Mouse (Mus musculus) ES-E14 (cell line): ENCODE results near the gene Tma7. TPM values are rescaled to one million over a fixed set of nuclear protein-coding genes. Genes with fewer than 3 reads are reported as not detected.

Experiments
- DNase-seq: peaks from one replicate; pipeline ENCODE4 v3.0.0-alpha.2; 2013; ENCODE audit warnings: low read depth, low spot score
- H3K27ac ChIP-seq: 2 replicates; pipeline ENCODE4 v1.5.1; 2012; ENCODE audit warnings: low read depth, mild to moderate bottlenecking, low read length, moderate library complexity, mixed read lengths; ENCODE audit not compliant: poor library complexity, insufficient read depth, severe bottlenecking
- H3K36me3 ChIP-seq: 2 replicates; pipeline ENCODE4 v1.6.1; 2012; ENCODE audit warnings: mild to moderate bottlenecking, low read length, moderate library complexity, mixed read lengths; ENCODE audit not compliant: control insufficient read depth, poor library complexity, insufficient read depth, severe bottlenecking
- H3K4me1 ChIP-seq, 2 experiments: fragments of 150-350 bp in 1 of 2; sonication (generic) in 1 of 2; 2 replicates each; pipeline ENCODE4 v1.6.1; 2012; ENCODE audit warnings: low read length in 2 of 2, mild to moderate bottlenecking in 1 of 2, mixed read lengths in 1 of 2; ENCODE audit not compliant: control insufficient read depth in 2 of 2, insufficient read depth in 2 of 2, poor library complexity in 1 of 2
- H3K4me3 ChIP-seq, 2 experiments: fragments of 150-350 bp in 1 of 2; sonication (generic) in 1 of 2; 2 replicates each; pipeline ENCODE4 v1.5.1; 2012; ENCODE audit warnings: low read length in 2 of 2, low read depth in 1 of 2, mild to moderate bottlenecking in 1 of 2, mixed read lengths in 1 of 2; ENCODE audit not compliant: insufficient read depth in 1 of 2, poor library complexity in 1 of 2, severe bottlenecking in 1 of 2
- H3K9ac ChIP-seq: 2 replicates; pipeline ENCODE4 v1.6.1; 2012; ENCODE audit warnings: low read depth, mild to moderate bottlenecking, low read length, mixed read lengths; ENCODE audit not compliant: poor library complexity, insufficient read depth, severe bottlenecking
- H3K9me3 ChIP-seq: fragments of 150-350 bp; sonication (generic); 2 replicates; pipeline ENCODE4 v1.6.1; 2012; ENCODE audit warnings: low read depth, mild to moderate bottlenecking, low read length; ENCODE audit not compliant: control insufficient read depth, insufficient read depth
- CHD2 ChIP-seq: IDR thresholded peaks from 2 replicates; pipeline ENCODE4 v1.6.1; 2014; ENCODE audit warnings: mild to moderate bottlenecking, low read depth, low read length, inconsistent platforms
- HCFC1 ChIP-seq: IDR thresholded peaks from 2 replicates; pipeline ENCODE4 v1.6.1; 2012; ENCODE audit warnings: low read length, inconsistent platforms, borderline replicate concordance; ENCODE audit not compliant: insufficient read depth
- MAFK ChIP-seq: IDR thresholded peaks from 2 replicates; pipeline ENCODE4 v1.6.1; 2014; ENCODE audit warnings: mild to moderate bottlenecking, low read depth, low read length, inconsistent platforms; ENCODE audit not compliant: insufficient read depth
- ZC3H11A ChIP-seq: IDR thresholded peaks from 2 replicates; pipeline ENCODE4 v1.6.1; 2012; ENCODE audit warnings: low read depth, mild to moderate bottlenecking, inconsistent platforms, low read length, borderline replicate concordance
- ZNF384 ChIP-seq: IDR thresholded peaks from 2 replicates; pipeline ENCODE4 v1.6.1; 2012; ENCODE audit warnings: low read depth, low read length, inconsistent platforms
- in situ Hi-C, 2 experiments: fragments of 600-800 bp; cut with MboI; formaldehyde crosslinking; loops; one replicate each; pipeline ENCODE4 v1.15.1; 2025; ENCODE audit warnings: low sequenced_read_pairs in 2 of 2, inconsistent platforms in 1 of 2; ENCODE audit not compliant: unreplicated experiment in 2 of 2
- total RNA-seq: library from RNA; depleted of rRNA; stranded (reverse); fragments of 300-350 nt; gene quantifications from 2 replicates; pipeline ENCODE4 v1.2.3, GENCODE M21; 2012

Gene Tma7
- total RNA-seq, 1 experiment, result 347 TPM

- Histone ChIP-seq H3K4me3 (peak within 1 kb of the TSS; percentile 87 to 90), H3K9me3 (no peaks in the 10 kb centered on the region), H3K9ac (peak within 1 kb of the TSS; percentile 91), H3K36me3 (peaks cover 15% of the 10 kb centered on the region), H3K4me1 (peaks cover 0 to 3% of the 10 kb centered on the region in 2 experiments; a peak in 1 of 4 replicates), H3K27ac (0 out of 2 replicates have a peak within 1 kb of the TSS, but pooled peaks have one; percentile 12)
- in situ Hi-C loops, result no loop called here
- peak; percentile 74 for DNase-seq
- TF ChIP-seq CHD2 (no peak), HCFC1 (peak; percentile 74), ZNF384 (0 out of 2 replicates have a peak, but pooled peaks have one; percentile 7), ZC3H11A (no peak), MAFK (no peak)
These were observed 8.5 kb downstream of the Tma7 start, which contains the start of gene Atrip for GRCm38 (mm10) chr9:109073661-109074573. TSS of gene Atrip (minus strand) at chr9:109074124.

- Histone ChIP-seq H3K36me3 (peaks cover 40% of the 10 kb centered on the region), H3K27ac (no peak overlapping the region), H3K9me3 (no peaks in the 10 kb centered on the region), H3K9ac (no peak overlapping the region), H3K4me3 (no peak overlapping the region), H3K4me1 (peaks cover 0 to 3% of the 10 kb centered on the region in 2 experiments; a peak in 1 of 4 replicates)
- in situ Hi-C loops, result no loop called here
- no peak for DNase-seq
- TF ChIP-seq HCFC1, result no peak
- TF ChIP-seq MAFK, result no peak
- no peak for TF ChIP-seq ZNF384
- no peak for TF ChIP-seq CHD2
- TF ChIP-seq ZC3H11A, result no peak
These were observed 14.2 kb downstream of the Tma7 start for GRCm38 (mm10) chr9:109068095-109068735.

- Histone ChIP-seq H3K27ac (no peak overlapping the region), H3K9me3 (no peaks in the 10 kb centered on the region), H3K4me3 (no peak overlapping the region), H3K4me1 (peaks cover 0 to 14% of the 10 kb centered on the region in 2 experiments; a peak in 1 of 4 replicates), H3K36me3 (peaks cover 43% of the 10 kb centered on the region), H3K9ac (no peak overlapping the region)
- in situ Hi-C loops, result no loop called here
- DNase-seq, result no peak
- TF ChIP-seq ZNF384, result no peak
- no peak for TF ChIP-seq ZC3H11A
- TF ChIP-seq CHD2, result no peak
- no peak for TF ChIP-seq MAFK
- no peak for TF ChIP-seq HCFC1
These were observed 21.5 kb downstream of the Tma7 start for GRCm38 (mm10) chr9:109060898-109061295.

GRCm38 (mm10) chr9:109060184-109060897 lies 22.0 kb downstream of the Tma7 start:
- Histone ChIP-seq H3K4me3 (no peak overlapping the region), H3K9me3 (no peaks in the 10 kb centered on the region), H3K4me1 (peaks cover 0 to 16% of the 10 kb centered on the region in 2 experiments; a peak in 1 of 4 replicates), H3K27ac (peak overlapping the region; percentile 48; the same call in 1 of the 2 replicates), H3K36me3 (peaks cover 37% of the 10 kb centered on the region), H3K9ac (no peak overlapping the region)
- in situ Hi-C loops, result no loop called here
- TF ChIP-seq MAFK (no peak), ZC3H11A (no peak), ZNF384 (no peak)
- no peak for DNase-seq
